Comparison of ENCODE assay signal across 21 mouse cellular contexts in genomic region chr3:129287140-129287539, GRCm38 (mm10). TPM values are rescaled to one million over a fixed set of nuclear protein-coding genes. Genes with fewer than 3 reads are reported as not detected.
DNase-seq lines count a peak whose midpoint lies in the region; ATAC-seq lines count a peak whose summit lies in the region.
"Had no signal": no experiment of that assay in that cellular context is flagged by ENCODE, and none has a peak within 500 bp of the region (broad histone marks: within the 10 kb centered on the region; RNA-seq: fewer than 3 reads in every experiment).

No protein-coding gene starts in this region.

- H3K4me2 ChIP-seq in kidney, embryonic 16.5 days (replicated peaks; ENCODE audit: low read depth, low read length) = no peak overlapping the region
- no peak overlapping the region for H3K4me2 ChIP-seq in lung, embryonic 15.5 days
- H3K4me2 ChIP-seq: embryonic facial prominence, embryonic 13.5 days; forebrain, embryonic 15.5 days had no signal

- no peaks in the 10 kb centered on the region for H3K4me1 ChIP-seq in kidney, embryonic 16.5 days (ENCODE audit: insufficient read depth, low read length)
- H3K4me1 ChIP-seq in lung, embryonic 15.5 days = no peaks in the 10 kb centered on the region; the same call in 1 of the 2 replicates
- H3K4me1 ChIP-seq: forebrain, embryonic 10.5 days; forebrain, embryonic 15.5 days had no signal

- no peak for DNase-seq in kidney, adult 9 months
- no peak for DNase-seq in lung, postnatal 10 days
- peak; percentile 2 for DNase-seq in brain, adult 2 months (ENCODE audit: low read depth, low spot score)
- peak; percentile 13 for DNase-seq in lung, postnatal 36 days
- DNase-seq in left cerebral cortex, adult 8-10 months (ENCODE audit: low spot score in 2 of 2) = no peak
- DNase-seq: B cell, adult 2 months; cerebellum, adult 18-20 months; liver; midbrain, embryonic 14.5 days; thymus, adult 2 months; thymus, postnatal 36 days had no signal

- peaks cover 2% of the 10 kb centered on the region; the same call in 1 of the 2 replicates for H3K36me3 ChIP-seq in kidney, embryonic 16.5 days (ENCODE audit: insufficient read depth, low read length)
- H3K36me3 ChIP-seq in lung, embryonic 15.5 days = no peaks in the 10 kb centered on the region
- H3K36me3 ChIP-seq: embryonic facial prominence, embryonic 13.5 days; forebrain, embryonic 10.5 days; forebrain, embryonic 15.5 days had no signal

- WGBS in kidney, embryonic 16.5 days = 53% methylated on average over 8 of the region's 8 CpGs
- 44% methylated on average over 8 of the region's 8 CpGs for WGBS in lung, embryonic 15.5 days

- no peak overlapping the region for H3K4me3 ChIP-seq in kidney, embryonic 16.5 days (ENCODE audit: low read length)
- no peak overlapping the region for H3K4me3 ChIP-seq in lung, embryonic 15.5 days
- H3K4me3 ChIP-seq: embryonic facial prominence, embryonic 13.5 days; forebrain, embryonic 10.5 days; forebrain, embryonic 15.5 days had no signal

- no peaks in the 10 kb centered on the region for H3K9me3 ChIP-seq in kidney, embryonic 16.5 days (ENCODE audit: low read length)
- no peaks in the 10 kb centered on the region for H3K9me3 ChIP-seq in lung, embryonic 15.5 days
- H3K9me3 ChIP-seq: embryonic facial prominence, embryonic 13.5 days; forebrain, embryonic 10.5 days; forebrain, embryonic 15.5 days had no signal

- H3K27me3 ChIP-seq in kidney, embryonic 16.5 days (ENCODE audit: insufficient read depth, low read length) = no peaks in the 10 kb centered on the region
- H3K27me3 ChIP-seq in lung, embryonic 15.5 days = no peaks in the 10 kb centered on the region
- H3K27me3 ChIP-seq: embryonic facial prominence, embryonic 13.5 days; forebrain, embryonic 15.5 days had no signal

- no peak overlapping the region for H3K9ac ChIP-seq in kidney, embryonic 16.5 days (replicated peaks; ENCODE audit: low read length)
- no peak overlapping the region for H3K9ac ChIP-seq in lung, embryonic 15.5 days
- H3K9ac ChIP-seq: embryonic facial prominence, embryonic 13.5 days; forebrain, embryonic 15.5 days; liver, embryonic 14.5 days had no signal

- H3K27ac ChIP-seq in kidney, embryonic 16.5 days (ENCODE audit: low read length) = no peak overlapping the region
- no peak overlapping the region for H3K27ac ChIP-seq in lung, embryonic 15.5 days
- H3K27ac ChIP-seq: embryonic facial prominence, embryonic 13.5 days; forebrain, embryonic 10.5 days; forebrain, embryonic 15.5 days; liver, embryonic 14.5 days had no signal

- ATAC-seq in kidney, embryonic 16.5 days (ENCODE audit: low FRiP score, low TSS enrichment) = 0 out of 2 replicates have a peak, but pooled peaks have one; percentile 27
- peak; percentile 42; the same call in 1 of the 2 replicates for ATAC-seq in lung, embryonic 15.5 days (ENCODE audit: borderline replicate concordance, extremely low read depth, low FRiP score, low TSS enrichment)
- ATAC-seq: forebrain, embryonic 15.5 days; hindbrain, embryonic 16.5 days had no signal

RNA-seq across cellular contexts. Expression of gene Enpep, which starts 45.4 kb away (rescaled TPM):
- polyA plus RNA-seq in kidney, embryonic 16.5 days (2015; fragmentation: Nextera tagmentation; extraction: Ambion mirVana) = 116 and 117 TPM in 2 replicates
- 41.0 and 44.8 TPM in 2 replicates for polyA plus RNA-seq in lung, embryonic 15.5 days (2015; fragmentation: Nextera tagmentation; extraction: Ambion mirVana)
- 1 to 10 TPM; 1.3 to 2.0 (median 1.6) TPM for total RNA-seq in left cerebral cortex, adult 8-10 months (2022)
- total RNA-seq: common myeloid progenitor, adult 5-6 weeks; granulocyte monocyte progenitor cell, adult 5-6 weeks; monocyte, adult 5-6 weeks had no signal
- polyA plus RNA-seq: forebrain, embryonic 10.5 days had no signal

Comparison
In these comparisons a context has a peak if more than half of its experiments do, and no peak if none do; other contexts are left out.
1. DNase-seq: peak in brain, adult 2 months (single experiment) and lung, postnatal 36 days (single experiment); none in kidney, adult 9 months (single experiment), lung, postnatal 10 days (single experiment) and left cerebral cortex, adult 8-10 months (0 of 2).